Mouse (Mus musculus) olfactory bulb, adult 2 months (tissue): ENCODE data around the gene Stx12.

Experiments
- CTCF ChIP-seq: fragments of 200-500 bp; IDR thresholded peaks from 2 replicates; pipeline ENCODE4 v1.5.1; 2012; ENCODE audit warnings: low read depth, mild to moderate bottlenecking, low read length, moderate library complexity; ENCODE audit not compliant: insufficient read depth
- POLR2A ChIP-seq: fragments of 200-500 bp; IDR thresholded peaks from 2 replicates; pipeline ENCODE4 v1.6.1; 2012; ENCODE audit warnings: mild to moderate bottlenecking, low read depth, low read length, moderate library complexity; ENCODE audit not compliant: insufficient read depth

- TF ChIP-seq POLR2A (peak; percentile 38; the same call in 1 of the 2 replicates), CTCF (no peak)
These were observed 38.3 kb upstream of the Stx12 start, which contains the start of gene Fam76a for GRCm38 (mm10) chr4:132922558-132923008.
